Mouse (Mus musculus) thymus, postnatal 36 days (tissue): ENCODE measurements around the gene Morc2a.
A peak's percentile ranks its signal among the peaks of the same experiment; 100 is the strongest.
"Not testable (repeated sequence)": the region's sequence is repeated elsewhere in the genome, so short reads cannot be mapped to it uniquely, and the experiment has no call there.

ENCODE experiments used
- DNase-seq, 2 experiments: peaks; one replicate each; pipeline ENCODE4 v3.0.0; 2022; ENCODE audit warnings: mixed read lengths in 2 of 2

Gene Morc2a

DNA sequence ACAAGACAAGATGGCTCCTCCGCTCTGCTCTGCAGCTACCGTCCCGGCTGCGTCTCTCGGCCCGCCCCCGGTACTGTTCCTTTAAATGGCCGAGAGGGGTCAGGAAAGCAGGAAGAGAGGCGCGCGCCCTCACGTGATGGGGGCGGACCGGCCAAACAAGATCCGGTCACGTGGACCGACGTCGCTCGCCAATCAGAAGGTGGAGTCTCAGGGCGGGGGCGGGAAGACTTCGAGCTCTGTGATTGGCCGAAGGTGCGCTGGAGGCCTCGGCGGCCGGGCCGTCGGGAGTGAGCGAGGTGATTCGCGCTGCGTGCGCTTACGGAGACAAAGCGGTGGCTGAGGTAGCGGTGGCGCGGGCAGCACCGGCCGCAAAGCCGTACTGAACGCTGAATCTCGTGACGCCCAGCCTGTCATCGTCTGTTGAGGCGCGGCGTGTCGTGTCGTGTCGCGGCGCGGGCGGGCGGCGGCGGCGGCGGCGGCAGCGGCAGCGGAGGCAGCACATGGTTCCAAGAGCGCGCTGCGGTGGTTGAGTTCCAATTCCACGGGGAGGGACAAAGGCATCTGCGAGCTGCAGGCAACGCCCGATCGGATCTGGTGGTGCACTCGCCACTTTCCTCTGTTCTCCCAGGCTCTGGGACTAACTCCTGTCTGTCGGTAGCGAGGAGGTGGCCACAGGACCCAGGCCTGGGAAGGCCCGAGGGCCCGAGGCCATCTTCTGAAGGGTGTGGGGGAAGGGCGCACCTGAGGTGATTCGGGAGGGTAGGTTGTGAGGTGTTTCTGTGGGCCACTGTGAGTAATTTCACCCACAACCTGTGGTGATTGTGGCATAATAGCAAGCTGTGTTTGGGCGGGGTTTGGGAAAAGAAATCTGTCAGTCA is at the start of gene Morc2a:
TSS of gene Morc2a (plus strand) at position 228 of the 878 bp plus-strand sequence.
- DNase-seq, result peak; percentile 94 to 96

- DNase-seq, result peak in 1 of 2 experiments; percentile 20
Measured at GRCm38 (mm10) chr11:3601966-3602365, 47.0 kb upstream of the Morc2a start.

- DNase-seq, result peak; percentile 14 to 28
Measured at GRCm38 (mm10) chr11:3602687-3603086, 46.3 kb upstream of the Morc2a start.

- no peak for DNase-seq
Measured at GRCm38 (mm10) chr11:3606456-3606855, 42.5 kb upstream of the Morc2a start.

GRCm38 (mm10) chr11:3615576-3615975 is 33.4 kb upstream of the Morc2a start:
- no peak for DNase-seq

- DNase-seq, result no peak
Measured at GRCm38 (mm10) chr11:3622826-3623225, 26.2 kb upstream of the Morc2a start.

DNA sequence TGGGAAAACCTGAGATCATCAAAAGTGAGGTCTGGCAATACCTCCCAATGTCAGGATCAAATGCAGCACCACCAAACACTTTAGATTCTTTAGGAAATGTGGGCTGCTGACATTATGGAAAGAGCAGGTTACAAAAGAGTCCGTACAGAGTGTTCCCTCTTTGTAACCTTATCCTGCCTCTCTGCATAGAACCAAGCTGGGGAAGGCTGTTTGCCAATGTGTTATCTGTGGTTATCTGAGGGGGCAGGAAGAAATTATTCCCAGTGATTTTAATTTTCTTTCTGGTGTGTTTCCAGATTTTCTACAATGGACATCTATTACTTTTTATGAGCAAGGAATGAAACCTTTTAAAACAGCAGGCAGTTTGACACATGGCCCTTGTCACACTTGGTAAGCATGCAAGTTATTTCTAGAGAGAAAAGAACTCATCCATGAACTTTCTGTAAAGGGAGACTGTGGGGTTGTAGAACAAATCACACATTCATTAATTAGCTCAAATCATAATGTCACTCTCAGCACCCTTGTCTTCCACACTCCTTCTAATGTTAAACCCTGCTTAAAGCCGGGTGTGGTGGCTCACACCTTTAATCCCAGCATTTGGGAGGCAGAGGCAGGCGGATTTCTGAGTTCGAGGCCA is 24.5 kb upstream of the Morc2a start:
- DNase-seq, result no peak

DNA sequence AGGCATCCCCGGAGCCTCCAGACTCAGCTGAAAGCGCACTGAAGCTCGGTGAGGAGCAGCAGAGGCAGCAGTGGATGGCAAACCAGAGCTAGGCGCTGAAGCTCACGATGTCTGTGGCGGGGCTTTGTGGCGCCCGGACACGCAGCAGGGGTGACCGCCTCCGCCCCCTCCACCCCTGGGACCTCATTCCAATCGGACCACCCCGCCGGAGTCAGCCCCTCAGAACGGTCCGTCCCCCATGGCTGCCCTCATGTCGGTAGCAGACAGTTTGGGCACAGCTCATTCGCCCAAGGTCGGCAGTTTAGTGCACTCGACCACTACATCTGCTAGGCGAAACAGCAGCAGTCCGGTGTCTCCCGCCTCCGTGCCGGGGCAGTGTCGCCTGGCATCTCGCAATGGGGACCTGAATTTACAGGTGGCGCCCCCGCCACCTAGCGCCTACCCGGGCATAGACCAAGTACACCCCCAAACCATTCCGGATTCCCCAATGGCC is 19.9 kb upstream of the Morc2a start:
- peak; percentile 22 to 23 for DNase-seq

GRCm38 (mm10) chr11:3633269-3633668 is 15.7 kb upstream of the Morc2a start:
- not testable (repeated sequence) for DNase-seq

- no peak for DNase-seq
Measured at GRCm38 (mm10) chr11:3647688-3648087, 1.3 kb upstream of the Morc2a start.

DNA sequence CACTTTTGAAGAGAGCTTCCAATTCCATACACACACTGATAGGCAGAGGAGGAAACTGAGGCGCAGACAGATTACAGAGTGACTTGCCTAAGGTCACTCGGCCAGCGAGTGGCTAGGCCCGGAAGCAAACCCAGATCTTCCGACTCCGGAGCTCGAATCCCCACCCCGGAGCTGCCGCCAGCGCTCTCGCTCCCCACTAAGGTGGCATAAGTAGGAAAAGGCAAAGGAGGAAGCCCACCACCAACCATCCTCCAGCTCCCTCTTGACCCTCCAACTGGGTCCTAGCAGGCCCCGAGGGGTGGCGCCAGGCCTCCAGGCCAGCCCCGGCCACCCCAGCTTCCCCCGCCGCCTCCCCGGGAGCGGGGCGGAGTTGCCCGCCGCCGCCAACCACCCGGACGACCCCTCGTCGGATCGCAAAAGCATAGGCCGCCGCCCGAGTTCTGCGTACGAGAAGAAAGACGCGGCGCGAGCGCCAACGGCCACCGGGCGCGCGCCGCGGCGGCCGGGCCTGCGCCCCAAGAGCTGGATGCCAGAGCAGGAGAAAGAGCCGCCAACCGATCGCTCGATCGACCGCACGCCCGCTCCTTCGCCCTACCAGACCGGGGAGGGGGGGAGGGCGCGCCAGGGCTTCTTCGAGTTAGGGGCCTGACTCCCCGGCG is 557 bp upstream of the Morc2a start:
- no peak for DNase-seq

GRCm38 (mm10) chr11:3650141-3650540 is 1.1 kb downstream of the Morc2a start:
- DNase-seq, result no peak

- DNase-seq, result no peak
Measured at GRCm38 (mm10) chr11:3661964-3662363, 13.0 kb downstream of the Morc2a start.

DNA sequence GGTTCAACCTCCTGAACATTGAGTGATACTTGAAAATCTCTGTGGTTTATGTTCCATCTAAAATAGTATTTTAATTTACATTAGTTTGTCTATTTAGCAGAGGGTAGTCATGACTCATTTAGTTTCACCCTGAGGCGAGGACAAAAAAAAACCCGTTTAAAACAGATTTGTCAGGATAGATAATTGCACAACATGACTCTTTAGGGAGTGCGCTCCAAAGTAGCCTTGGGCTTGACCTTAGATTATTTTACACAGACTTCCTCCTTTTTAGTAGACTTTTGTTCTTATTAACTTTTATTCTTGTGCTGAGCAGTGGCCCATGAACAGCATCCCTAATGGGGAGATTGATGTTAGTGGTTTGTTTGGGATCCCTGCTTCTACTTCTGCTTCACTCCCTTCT is 18.5 kb downstream of the Morc2a start:
- no peak for DNase-seq

GRCm38 (mm10) chr11:3668768-3669167 is 19.8 kb downstream of the Morc2a start:
- no peak for DNase-seq

- DNase-seq, result no peak
Measured at GRCm38 (mm10) chr11:3669849-3670248, 20.9 kb downstream of the Morc2a start.

DNA sequence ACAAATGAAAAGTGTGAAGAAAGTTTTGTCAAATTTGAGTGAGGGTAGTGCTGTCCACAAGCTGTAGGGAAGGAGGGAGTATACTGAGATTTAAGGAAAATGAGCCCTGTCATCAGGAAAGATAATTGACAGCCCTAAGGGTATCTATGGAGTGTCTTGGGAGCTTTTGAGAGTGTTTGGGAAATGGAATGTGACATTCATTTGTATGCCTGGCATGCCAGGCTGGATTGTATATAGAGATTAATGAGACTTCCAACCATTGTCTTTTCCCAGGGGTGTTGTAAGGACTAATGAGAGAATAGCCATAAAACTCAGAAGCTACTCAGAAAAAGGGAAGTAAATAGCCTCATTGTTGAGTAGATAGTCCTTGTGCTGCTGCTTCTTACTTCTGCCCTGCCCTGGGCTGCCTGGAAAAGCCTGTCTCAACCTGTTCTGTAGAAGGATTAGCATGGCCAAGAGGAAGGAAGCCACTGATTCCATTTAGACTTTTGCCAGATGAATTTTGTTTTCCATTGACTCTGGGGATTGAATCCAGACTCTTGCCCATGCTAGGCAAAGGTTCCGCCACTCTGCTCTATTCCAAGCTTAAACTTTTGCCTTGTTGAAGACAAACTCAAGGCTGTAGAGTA is 22.1 kb downstream of the Morc2a start:
- no peak for DNase-seq

- no peak for DNase-seq
Measured at GRCm38 (mm10) chr11:3674545-3674944, 25.6 kb downstream of the Morc2a start.

DNA sequence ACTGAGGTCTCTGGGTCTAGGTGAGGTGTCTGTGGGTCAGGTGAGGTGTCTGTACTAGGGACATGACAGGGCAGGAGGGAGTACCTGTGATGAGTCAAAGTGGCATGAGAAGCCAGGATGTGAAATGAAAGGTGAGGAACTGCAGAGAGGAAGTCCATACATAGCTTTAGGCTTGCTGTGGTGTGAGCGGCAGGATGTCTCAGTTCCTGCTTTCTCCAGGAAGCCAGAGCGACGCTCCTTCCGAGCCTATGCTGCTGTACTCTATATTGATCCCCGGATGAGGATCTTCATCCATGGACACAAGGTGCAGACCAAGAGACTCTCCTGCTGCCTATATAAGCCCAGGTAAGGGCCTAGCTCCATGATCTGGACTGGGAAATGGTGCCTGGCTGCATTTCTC is 27.4 kb downstream of the Morc2a start:
- no peak for DNase-seq

DNA sequence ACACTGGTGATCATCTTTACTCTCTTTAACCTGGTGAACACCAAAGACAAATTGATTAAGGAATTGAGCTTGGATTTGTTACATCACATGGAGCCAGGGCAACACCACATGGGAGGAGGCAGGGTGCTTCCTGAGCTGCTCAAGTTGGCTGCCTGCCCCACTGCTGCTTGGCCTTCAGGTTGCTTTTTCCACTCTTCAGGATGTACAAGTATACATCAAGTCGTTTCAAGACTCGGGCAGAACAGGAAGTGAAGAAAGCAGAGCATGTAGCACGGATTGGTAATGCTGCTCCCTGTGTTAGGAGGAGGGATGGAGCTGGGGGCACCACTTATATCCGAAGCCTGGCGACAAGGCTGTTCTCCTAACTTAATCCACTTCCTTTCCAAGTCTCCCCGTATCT is 28.2 kb downstream of the Morc2a start:
- no peak for DNase-seq

GRCm38 (mm10) chr11:3679771-3680170 is 30.8 kb downstream of the Morc2a start:
- no peak for DNase-seq

DNA sequence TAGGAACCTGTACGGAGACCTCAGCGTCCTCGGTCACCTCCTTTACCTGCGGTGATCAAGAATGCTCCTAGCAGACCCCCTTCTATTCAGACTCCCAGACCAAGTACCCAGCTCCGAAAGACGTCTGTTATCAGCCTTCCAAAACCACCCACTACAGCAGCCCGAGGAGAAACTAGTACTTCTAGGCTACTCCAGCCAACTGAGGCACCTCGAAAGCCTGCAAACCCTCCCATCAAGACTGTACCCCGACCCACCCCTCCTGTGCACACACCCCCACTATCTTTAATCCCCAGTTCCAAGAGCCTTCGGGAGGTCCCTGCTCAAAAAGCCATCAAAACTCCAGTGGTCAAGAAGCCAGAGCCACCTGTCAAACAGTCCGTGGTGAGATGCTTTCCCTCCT is 34.7 kb downstream of the Morc2a start:
- DNase-seq, result no peak

DNA sequence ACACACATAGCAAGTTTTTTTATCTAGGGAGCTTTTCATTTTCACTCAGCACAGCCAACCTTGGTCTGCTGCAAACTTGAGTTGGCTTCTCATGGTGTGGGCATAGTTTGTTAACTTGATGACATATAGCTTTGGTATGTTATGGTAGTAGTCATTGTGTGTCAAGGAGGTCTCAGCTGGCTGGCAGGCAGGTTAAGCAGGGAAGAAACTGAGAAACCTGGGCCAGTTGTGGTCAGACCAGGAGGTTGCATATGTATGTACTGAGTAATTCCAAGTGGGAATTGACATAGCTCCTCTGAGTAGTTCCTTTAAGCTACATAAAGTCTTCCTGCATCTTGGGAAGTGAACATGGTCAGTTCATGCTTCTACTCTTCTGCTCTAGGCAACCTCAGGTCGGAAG is 35.2 kb downstream of the Morc2a start:
- no peak for DNase-seq
